Mouse (Mus musculus): ENCODE measurements at regions not wholly inside any gene's neighbourhood (a gene's known extent, or its start where the extent isn't known, plus 50 kb on each side); places are given as distances from the start of the nearest gene placed in this dataset.

DNA sequence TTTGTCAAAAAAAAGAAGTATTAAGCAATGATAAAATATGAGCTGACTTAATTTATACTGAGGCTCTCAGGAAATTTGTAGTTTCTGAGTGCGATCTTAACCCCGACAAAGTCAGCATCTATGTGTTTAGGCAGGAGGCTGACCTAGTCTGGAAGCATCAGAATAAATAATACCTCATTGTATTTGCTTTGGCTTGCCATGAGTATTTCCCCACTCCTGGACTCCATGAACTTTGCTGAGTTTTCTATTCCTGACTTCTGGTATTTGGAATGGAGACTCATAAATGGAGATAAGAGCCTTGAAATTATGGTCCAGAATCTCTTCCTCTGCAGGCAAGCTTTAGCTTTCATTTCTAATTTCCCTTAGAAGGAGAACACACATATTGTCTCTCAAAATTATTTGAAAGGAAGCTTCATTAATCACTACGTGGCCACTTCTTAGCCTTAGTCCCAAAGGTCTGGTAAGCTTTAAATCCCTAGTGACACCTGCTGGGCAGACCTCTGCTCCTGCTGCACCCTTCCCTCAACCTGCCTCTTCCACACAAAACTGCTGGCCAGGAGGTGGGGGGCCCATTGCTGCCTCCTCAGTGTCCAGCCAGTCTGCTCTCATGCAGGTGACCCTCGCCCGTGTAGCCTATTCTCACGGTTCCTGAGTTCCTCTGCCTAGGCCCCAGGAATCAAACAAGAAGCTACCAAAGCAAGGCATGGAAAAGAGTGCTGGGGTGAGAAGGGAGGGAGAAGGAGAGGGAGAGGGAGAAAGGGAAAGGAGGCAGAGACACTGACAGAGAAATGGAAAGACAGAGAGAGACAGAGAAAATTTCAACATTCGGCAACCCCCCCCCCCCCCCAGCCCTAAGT is 173.6 kb upstream of the Klf12 start:
- H3K4me3 ChIP-seq (ENCODE audit: low read depth, low read length), result no peak overlapping the region
- H3K4me2 ChIP-seq (ENCODE audit: low read length), result peak overlapping the region; percentile 17; the same call in 1 of the 2 replicates
- no peaks in the 10 kb centered on the region for H3K36me3 ChIP-seq (ENCODE audit: control insufficient read depth, insufficient read depth, low read length)
- peak overlapping the region; percentile 93 for H3K27ac ChIP-seq (ENCODE audit: low read length)
- H3K9ac ChIP-seq (ENCODE audit: low read depth, low read length), result peak overlapping the region; percentile 58
- ATAC-seq, result no peak
- H3K4me1 ChIP-seq (ENCODE audit: control insufficient read depth, insufficient read depth, low read length), result peaks cover 41% of the 10 kb centered on the region
- H3K27me3 ChIP-seq (ENCODE audit: control insufficient read depth, insufficient read depth, low read depth, low read length), result no peaks in the 10 kb centered on the region
- WGBS, result 29% methylated on average over 7 of the region's 7 CpGs
- H3K9me3 ChIP-seq (replicated peaks; ENCODE audit: control insufficient read depth, low read length, poor library complexity, severe bottlenecking), result no peaks in the 10 kb centered on the region

DNA sequence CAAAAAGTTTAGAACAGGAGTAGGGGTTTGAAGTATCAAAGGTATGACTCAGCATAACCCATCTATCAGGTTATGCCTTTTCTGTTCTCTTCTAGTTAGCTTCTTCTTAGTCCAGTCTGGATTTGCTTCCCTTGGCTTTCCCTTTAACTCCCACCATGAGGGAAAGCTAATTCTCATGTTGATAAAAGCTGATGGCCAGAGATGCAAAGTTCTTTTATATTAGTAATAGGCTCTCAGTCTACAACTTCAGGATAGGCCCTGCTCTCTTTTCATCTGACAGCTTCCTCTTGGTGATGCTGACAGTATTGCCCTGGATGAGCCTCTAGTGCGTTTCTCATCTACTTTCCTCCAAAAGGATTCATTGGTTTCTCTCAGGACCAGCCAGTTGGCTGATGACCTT is 161.7 kb upstream of the Klf12 start:
- Histone ChIP-seq H3K9me3 (replicated peaks; ENCODE audit: control insufficient read depth, low read length, poor library complexity, severe bottlenecking) (no peaks in the 10 kb centered on the region), H3K9ac (ENCODE audit: low read depth, low read length) (no peak overlapping the region), H3K4me3 (ENCODE audit: low read depth, low read length) (no peak overlapping the region), H3K36me3 (ENCODE audit: control insufficient read depth, insufficient read depth, low read length) (no peaks in the 10 kb centered on the region), H3K27me3 (ENCODE audit: control insufficient read depth, insufficient read depth, low read depth, low read length) (no peaks in the 10 kb centered on the region), H3K4me1 (ENCODE audit: control insufficient read depth, insufficient read depth, low read length) (no peaks in the 10 kb centered on the region), H3K4me2 (ENCODE audit: low read length) (no peak overlapping the region), H3K27ac (ENCODE audit: low read length) (no peak overlapping the region)
- ATAC-seq, result no peak
- 92% methylated on average over 1 of the region's 1 CpGs for WGBS

DNA sequence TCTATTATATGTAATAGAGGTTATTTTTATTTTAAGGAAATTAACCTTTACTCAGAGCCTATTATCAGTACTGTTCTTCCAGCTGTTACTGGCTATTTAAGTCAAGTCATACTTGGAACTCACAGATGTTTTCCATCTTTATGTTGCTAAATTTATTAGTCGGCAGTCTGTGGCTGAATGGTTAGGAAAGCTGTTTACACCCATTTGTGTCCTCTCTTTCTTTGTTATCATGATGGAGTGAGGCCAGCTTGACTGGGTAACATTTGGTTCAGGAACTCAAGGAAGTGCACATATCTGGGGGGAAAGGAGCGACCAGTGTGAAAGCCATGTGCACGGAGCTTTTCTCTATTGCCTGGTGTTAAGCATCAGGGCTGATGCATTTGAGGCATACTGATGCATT is 160.4 kb upstream of the Klf12 start:
- WGBS, result 88% methylated on average over 3 of the region's 3 CpGs
- Histone ChIP-seq H3K4me3 (ENCODE audit: low read depth, low read length) (no peak overlapping the region), H3K36me3 (ENCODE audit: control insufficient read depth, insufficient read depth, low read length) (no peaks in the 10 kb centered on the region), H3K4me1 (ENCODE audit: control insufficient read depth, insufficient read depth, low read length) (no peaks in the 10 kb centered on the region), H3K9ac (ENCODE audit: low read depth, low read length) (no peak overlapping the region), H3K9me3 (replicated peaks; ENCODE audit: control insufficient read depth, low read length, poor library complexity, severe bottlenecking) (no peaks in the 10 kb centered on the region), H3K27me3 (ENCODE audit: control insufficient read depth, insufficient read depth, low read depth, low read length) (no peaks in the 10 kb centered on the region), H3K27ac (ENCODE audit: low read length) (no peak overlapping the region), H3K4me2 (ENCODE audit: low read length) (no peak overlapping the region)
- ATAC-seq, result no peak

DNA sequence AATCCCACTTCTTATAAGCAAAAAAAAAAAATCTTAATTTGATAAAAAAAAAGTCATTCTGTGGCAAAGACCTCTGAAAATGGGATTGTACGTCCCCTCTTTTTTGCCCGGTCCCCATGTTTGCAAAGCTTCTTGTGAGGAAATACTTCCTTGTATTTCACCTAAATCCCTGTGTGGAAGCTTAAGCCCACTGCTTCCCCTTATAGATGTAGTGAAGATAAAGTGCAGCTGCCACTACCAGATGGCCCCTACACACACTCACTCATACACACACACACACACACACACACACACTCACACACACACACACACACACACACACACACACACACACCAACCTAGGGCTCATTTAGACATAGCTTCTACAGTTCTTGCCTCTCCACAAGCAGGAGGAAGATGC is 159.6 kb upstream of the Klf12 start:
- Histone ChIP-seq H3K9me3 (replicated peaks; ENCODE audit: control insufficient read depth, low read length, poor library complexity, severe bottlenecking) (no peaks in the 10 kb centered on the region), H3K4me1 (ENCODE audit: control insufficient read depth, insufficient read depth, low read length) (no peaks in the 10 kb centered on the region), H3K4me3 (ENCODE audit: low read depth, low read length) (no peak overlapping the region), H3K27me3 (ENCODE audit: control insufficient read depth, insufficient read depth, low read depth, low read length) (no peaks in the 10 kb centered on the region), H3K9ac (ENCODE audit: low read depth, low read length) (no peak overlapping the region), H3K4me2 (ENCODE audit: low read length) (no peak overlapping the region), H3K27ac (ENCODE audit: low read length) (no peak overlapping the region), H3K36me3 (ENCODE audit: control insufficient read depth, insufficient read depth, low read length) (no peaks in the 10 kb centered on the region)
- ATAC-seq, result no peak
- WGBS, result 84% methylated on average over 2 of the region's 2 CpGs

DNA sequence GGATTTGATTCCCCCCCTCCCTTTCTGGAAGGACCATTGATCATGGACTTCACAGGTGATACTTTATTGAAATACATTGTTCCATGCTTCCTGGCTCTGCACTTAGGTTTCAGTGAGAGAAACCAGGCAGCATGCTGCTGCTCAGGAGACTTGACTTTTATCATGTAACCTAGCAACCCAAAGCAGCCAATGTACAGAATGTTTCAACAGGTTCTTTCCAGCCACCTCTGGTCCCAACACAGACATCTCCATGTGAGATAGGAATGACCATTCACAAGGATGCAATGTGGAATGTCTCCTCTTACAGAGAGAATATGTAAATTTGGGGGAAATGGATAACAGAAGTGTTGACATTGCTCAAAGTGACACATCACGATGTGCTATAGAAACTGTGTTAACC is 153.1 kb upstream of the Klf12 start:
- Histone ChIP-seq H3K36me3 (ENCODE audit: control insufficient read depth, insufficient read depth, low read length) (no peaks in the 10 kb centered on the region), H3K4me3 (ENCODE audit: low read depth, low read length) (no peak overlapping the region), H3K9me3 (replicated peaks; ENCODE audit: control insufficient read depth, low read length, poor library complexity, severe bottlenecking) (no peaks in the 10 kb centered on the region), H3K27ac (ENCODE audit: low read length) (no peak overlapping the region), H3K4me2 (ENCODE audit: low read length) (no peak overlapping the region), H3K4me1 (ENCODE audit: control insufficient read depth, insufficient read depth, low read length) (no peaks in the 10 kb centered on the region), H3K9ac (ENCODE audit: low read depth, low read length) (no peak overlapping the region), H3K27me3 (ENCODE audit: control insufficient read depth, insufficient read depth, low read depth, low read length) (no peaks in the 10 kb centered on the region)
- 100% methylated on average over 1 of the region's 1 CpGs for WGBS
- ATAC-seq, result no peak

DNA sequence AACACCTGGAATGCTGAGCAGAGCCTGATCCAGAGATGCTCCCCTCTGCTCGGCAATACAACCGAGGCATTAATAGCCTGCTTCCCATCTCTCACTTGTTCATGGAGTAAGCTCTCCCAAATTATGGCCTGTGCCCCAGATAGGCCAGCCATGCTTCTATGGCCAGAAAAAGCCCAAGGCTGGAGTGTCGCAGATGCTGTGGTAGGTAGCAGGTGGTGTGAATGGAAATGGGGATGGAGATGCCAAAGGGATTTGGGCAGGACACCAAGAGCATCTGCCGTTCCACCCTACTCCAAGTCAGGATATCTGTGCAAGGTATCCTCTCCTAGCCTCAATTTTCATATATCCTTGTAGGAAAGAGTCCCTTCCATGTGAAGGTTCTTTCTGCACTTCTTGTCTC is 145.2 kb upstream of the Klf12 start:
- Histone ChIP-seq H3K4me1 (ENCODE audit: control insufficient read depth, insufficient read depth, low read length) (no peaks in the 10 kb centered on the region), H3K4me2 (ENCODE audit: low read length) (no peak overlapping the region), H3K4me3 (ENCODE audit: low read depth, low read length) (no peak overlapping the region), H3K36me3 (ENCODE audit: control insufficient read depth, insufficient read depth, low read length) (no peaks in the 10 kb centered on the region), H3K9me3 (replicated peaks; ENCODE audit: control insufficient read depth, low read length, poor library complexity, severe bottlenecking) (no peaks in the 10 kb centered on the region), H3K9ac (ENCODE audit: low read depth, low read length) (no peak overlapping the region), H3K27ac (ENCODE audit: low read length) (no peak overlapping the region), H3K27me3 (ENCODE audit: control insufficient read depth, insufficient read depth, low read depth, low read length) (no peaks in the 10 kb centered on the region)
- ATAC-seq, result no peak
- 94% methylated on average over 4 of the region's 4 CpGs for WGBS

DNA sequence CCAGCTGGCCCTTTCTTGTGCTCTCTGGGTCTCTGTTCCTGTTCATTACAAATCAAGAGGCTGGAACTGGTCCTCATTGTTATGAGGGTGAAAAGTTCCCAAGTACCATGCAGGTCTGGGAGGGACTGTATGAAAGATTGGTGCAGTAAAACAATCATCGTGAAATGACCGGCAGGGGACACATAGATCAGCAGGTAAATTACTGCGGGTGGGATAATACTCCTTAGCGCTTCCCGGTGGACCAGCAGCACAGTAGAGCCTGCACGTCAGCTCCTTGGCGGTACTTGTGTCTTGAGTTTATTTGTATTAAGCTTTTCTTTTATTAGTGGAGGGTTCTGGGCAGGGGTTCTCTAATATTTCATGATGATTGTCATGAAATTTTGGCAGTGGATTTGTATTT is 141.9 kb upstream of the Klf12 start:
- H3K36me3 ChIP-seq (ENCODE audit: control insufficient read depth, insufficient read depth, low read length), result no peaks in the 10 kb centered on the region
- 94% methylated on average over 7 of the region's 7 CpGs for WGBS
- H3K4me1 ChIP-seq (ENCODE audit: control insufficient read depth, insufficient read depth, low read length), result no peaks in the 10 kb centered on the region
- no peak overlapping the region for H3K4me2 ChIP-seq (ENCODE audit: low read length)
- H3K4me3 ChIP-seq (ENCODE audit: low read depth, low read length), result no peak overlapping the region
- H3K9ac ChIP-seq (ENCODE audit: low read depth, low read length), result no peak overlapping the region
- ATAC-seq, result no peak
- H3K9me3 ChIP-seq (replicated peaks; ENCODE audit: control insufficient read depth, low read length, poor library complexity, severe bottlenecking), result no peaks in the 10 kb centered on the region
- H3K27ac ChIP-seq (ENCODE audit: low read length), result no peak overlapping the region
- H3K27me3 ChIP-seq (ENCODE audit: control insufficient read depth, insufficient read depth, low read depth, low read length), result no peaks in the 10 kb centered on the region

DNA sequence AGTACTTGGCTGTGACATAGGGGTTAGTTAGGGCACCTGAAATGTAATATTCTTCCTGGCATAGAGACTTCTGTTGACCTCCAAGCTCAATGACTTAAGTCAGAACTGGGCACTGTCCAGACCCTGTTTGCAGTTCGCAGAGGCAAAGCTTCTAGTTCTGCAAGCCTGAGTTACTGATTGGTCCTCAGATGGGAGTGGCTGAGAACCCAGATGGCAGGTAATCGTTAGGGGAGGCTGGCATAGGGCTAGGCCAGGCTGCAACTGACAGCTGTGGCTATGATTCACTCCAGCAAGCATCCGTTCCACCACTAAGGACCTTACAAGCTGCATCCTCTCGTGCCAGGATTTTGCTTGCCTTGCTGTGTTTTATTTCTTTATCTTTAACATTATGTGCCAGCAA is 139.3 kb upstream of the Klf12 start:
- Histone ChIP-seq H3K27me3 (ENCODE audit: control insufficient read depth, insufficient read depth, low read depth, low read length) (no peaks in the 10 kb centered on the region), H3K27ac (ENCODE audit: low read length) (no peak overlapping the region), H3K4me2 (ENCODE audit: low read length) (no peak overlapping the region), H3K36me3 (ENCODE audit: control insufficient read depth, insufficient read depth, low read length) (no peaks in the 10 kb centered on the region), H3K4me3 (ENCODE audit: low read depth, low read length) (no peak overlapping the region), H3K9me3 (replicated peaks; ENCODE audit: control insufficient read depth, low read length, poor library complexity, severe bottlenecking) (no peaks in the 10 kb centered on the region), H3K9ac (ENCODE audit: low read depth, low read length) (no peak overlapping the region), H3K4me1 (ENCODE audit: control insufficient read depth, insufficient read depth, low read length) (no peaks in the 10 kb centered on the region)
- ATAC-seq, result no peak
- WGBS, result 70% methylated on average over 4 of the region's 4 CpGs

DNA sequence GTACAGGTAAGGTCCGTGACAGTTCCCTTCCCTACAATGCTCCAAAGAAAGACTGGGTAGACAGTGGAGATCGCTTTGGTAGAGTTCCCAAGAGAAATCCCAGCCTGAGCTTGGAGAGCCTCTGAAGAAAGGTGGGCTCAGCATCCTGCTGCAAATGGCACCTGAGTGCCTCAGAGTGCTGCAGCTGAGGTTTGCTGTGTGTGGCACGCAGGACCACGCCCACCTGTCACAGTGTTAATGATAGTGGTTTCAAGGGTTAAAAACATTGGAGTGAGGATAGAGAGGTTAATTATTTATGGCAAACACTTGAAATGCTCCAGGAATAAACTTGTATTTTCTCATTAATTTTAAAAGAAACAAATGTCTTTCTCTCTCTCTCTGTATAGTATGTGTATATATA is 137.2 kb upstream of the Klf12 start:
- Histone ChIP-seq H3K36me3 (ENCODE audit: control insufficient read depth, insufficient read depth, low read length) (no peaks in the 10 kb centered on the region), H3K9me3 (replicated peaks; ENCODE audit: control insufficient read depth, low read length, poor library complexity, severe bottlenecking) (no peaks in the 10 kb centered on the region), H3K27ac (ENCODE audit: low read length) (no peak overlapping the region), H3K9ac (ENCODE audit: low read depth, low read length) (no peak overlapping the region), H3K4me3 (ENCODE audit: low read depth, low read length) (no peak overlapping the region), H3K27me3 (ENCODE audit: control insufficient read depth, insufficient read depth, low read depth, low read length) (no peaks in the 10 kb centered on the region), H3K4me2 (ENCODE audit: low read length) (no peak overlapping the region), H3K4me1 (ENCODE audit: control insufficient read depth, insufficient read depth, low read length) (no peaks in the 10 kb centered on the region)
- WGBS, result 92% methylated on average over 4 of the region's 4 CpGs
- ATAC-seq, result no peak

Data from midbrain, embryonic 16.5 days (tissue).